Mouse (Mus musculus) gonadal fat pad, adult 2 months (tissue): ENCODE results near the gene Adamts1. TPM values are rescaled to one million over a fixed set of nuclear protein-coding genes. Genes with fewer than 3 reads are reported as not detected.

Experiments used
- DNase-seq: peaks from one replicate; pipeline ENCODE4 v3.0.0-alpha.2; 2012; ENCODE audit warnings: low read depth
- polyA plus RNA-seq: library from polyadenylated mRNA; depleted of rRNA; stranded (reverse); fragments of >200 nt; gene quantifications from 2 replicates; pipeline ENCODE4 v1.2.3, GENCODE M21; 2012; rRNA removed

Gene Adamts1
- polyA plus RNA-seq, 1 experiment: 39.2 TPM

- no peak for DNase-seq
Measured at GRCm38 (mm10) chr16:85765697-85766096, 37.2 kb downstream of the Adamts1 start.

- no peak for DNase-seq
Measured at GRCm38 (mm10) chr16:85765167-85765566, 37.7 kb downstream of the Adamts1 start.

DNA sequence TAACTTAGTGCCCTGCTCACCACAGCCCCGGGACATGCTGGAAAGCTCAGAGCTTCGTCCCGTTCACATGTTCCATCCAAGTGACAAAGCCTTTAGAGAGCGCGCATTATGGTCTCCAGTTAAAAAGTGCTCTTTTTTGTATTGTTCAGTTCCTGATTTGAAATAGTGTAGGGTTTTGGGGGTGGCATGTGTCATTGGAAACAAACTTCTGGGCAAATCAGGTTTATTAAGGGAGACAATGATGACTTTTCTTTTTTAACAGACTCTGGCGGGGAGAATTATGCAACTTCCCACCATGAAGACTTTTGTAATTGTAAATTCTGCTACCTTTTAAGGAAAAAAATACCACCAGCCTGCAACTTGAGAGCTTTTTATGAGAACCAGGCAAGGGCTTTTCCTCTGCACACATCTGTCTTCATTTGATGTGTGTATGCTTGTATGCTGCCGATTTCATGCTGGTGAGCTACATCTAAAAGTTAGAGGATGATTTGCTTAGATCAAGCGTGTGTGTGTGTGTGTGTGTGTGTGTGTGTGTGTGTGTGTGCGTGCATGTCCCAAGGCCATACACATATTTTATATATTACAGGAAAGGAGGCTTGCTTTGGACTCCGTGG, 40.8 kb downstream of the Adamts1 start:
- DNase-seq: no peak

GRCm38 (mm10) chr16:85760961-85761580, 41.8 kb downstream of the Adamts1 start:
- DNase-seq: no peak

DNA sequence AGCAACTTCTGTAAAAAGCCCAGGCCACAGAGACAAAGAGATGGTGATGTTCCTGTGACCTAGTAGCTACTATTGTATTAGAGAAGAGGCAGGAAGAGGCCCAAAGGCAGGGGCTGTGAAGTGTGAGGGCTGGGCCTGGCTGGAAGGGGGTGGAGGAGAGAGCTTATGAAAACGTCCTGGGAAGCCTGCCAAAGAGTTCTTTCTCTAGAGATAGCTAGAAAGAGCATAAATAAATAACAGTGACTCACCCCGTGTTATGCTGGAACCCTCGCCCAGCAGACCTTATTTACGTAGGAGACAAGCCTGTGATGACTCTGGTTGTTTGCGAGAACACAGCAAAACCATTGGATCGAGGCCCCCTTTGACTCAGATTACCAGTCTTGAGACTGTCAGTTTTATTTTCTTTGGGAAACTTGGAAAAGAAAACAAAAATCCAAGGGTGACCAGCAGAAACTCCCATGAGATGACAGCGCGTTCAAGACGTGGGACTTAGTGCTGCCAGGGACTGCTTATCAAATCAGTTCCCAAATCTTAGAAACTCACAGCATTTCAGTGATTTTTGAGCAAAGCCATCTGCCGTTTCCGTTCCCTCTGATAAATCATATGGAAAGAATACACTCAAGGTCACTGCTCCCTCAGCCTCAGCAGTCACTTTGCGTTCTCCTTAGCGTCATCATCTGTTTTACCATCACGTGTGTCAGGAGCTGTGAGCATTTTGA, 46.7 kb downstream of the Adamts1 start:
- no peak for DNase-seq

DNA sequence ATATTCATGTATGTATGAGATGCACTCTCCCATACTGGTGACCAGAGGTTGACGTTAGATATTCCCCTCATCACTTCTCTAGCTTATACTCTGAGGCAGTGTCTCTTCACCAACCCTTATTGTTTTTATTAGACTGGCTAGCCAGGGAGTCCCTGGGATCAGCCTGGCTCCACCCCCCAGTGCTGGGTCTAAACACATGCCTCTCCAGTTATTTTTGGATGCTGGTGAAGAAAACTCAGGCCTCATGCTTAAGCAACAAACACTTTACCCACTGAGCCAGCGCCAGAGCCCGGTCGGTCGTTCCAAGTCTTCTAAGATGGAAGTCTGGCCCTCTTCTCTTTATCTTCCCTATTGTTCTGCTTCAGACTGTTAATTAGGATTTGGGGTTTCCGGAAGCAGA, 53.6 kb downstream of the Adamts1 start:
- DNase-seq: no peak

- no peak for DNase-seq
Measured at GRCm38 (mm10) chr16:85747589-85748360, 55.1 kb downstream of the Adamts1 start.

DNA sequence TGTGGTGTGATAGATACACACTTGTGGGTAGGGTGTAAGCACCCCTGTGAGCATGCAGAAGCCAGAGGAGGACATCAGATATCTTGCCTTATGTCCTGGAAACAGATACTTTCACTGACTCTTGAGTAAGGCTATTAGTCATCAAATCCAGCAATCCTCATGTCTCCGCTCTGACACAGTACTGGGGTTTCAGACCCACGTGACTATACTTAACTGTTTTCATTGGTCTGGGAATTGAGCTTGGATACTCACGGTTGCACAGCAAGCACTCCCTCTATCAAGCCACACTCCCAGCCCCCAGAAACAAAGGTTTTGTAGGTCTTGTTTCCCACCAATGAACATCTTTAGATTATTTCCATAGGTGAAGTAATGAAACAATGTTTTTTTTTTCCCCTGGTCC, 56.5 kb downstream of the Adamts1 start:
- no peak for DNase-seq

Other genes with a start within 250 kb of the Adamts1 start
- gene Cyyr1, start 249.7 kb downstream of the Adamts1 start, polyA plus RNA-seq: 5.8 and 6.5 TPM in 2 replicates
- 18.7 and 32.2 TPM in 2 replicates for gene Adamts5, start 98.7 kb upstream of the Adamts1 start, polyA plus RNA-seq